Mouse (Mus musculus) ovary, postnatal 36 days (tissue): ENCODE data around the gene Klhl29.

Source experiments
- DNase-seq: peaks from one replicate; pipeline ENCODE4 v3.0.0; 2022; ENCODE audit warnings: low spot score, mixed read lengths

Klhl29 gene

DNA sequence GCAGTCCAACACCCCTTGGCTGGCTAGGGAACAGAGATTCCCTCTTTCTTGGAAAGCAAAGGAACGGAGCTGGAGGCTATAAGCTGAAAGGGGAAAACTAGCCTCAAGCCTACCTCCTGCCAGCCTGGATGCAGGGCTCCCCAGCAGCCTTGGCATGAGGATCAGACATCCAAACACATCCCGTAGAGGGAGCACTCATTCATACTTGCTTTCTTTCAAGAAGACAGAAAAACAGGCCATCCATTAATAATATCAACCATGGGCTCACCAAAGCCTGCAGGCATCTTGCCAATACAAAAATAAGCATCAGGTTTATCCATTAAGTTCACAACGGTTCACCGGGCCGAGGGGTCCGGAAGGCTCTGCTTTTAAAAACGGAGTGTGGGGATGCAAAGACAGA, 79.1 kb downstream of the Klhl29 start:
- no peak for DNase-seq

DNA sequence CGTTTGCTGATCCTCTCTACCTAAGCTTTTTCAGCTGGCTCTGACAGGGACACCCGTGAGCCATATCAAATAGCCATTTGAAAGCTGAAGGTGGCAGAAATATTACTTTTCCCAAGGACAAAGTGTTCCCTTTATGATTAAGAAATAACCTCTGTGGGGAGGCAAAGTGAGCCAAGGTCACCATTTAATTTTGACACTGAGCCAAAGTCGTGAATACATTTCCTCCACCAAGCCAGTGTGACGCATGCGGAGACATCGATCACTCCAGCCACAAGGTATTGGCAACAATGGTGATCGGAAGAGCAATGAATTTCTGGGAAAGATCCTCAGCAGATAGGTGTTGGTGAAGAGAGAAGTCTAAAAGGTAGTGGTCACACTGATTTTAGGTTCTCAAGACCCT, 83.2 kb downstream of the Klhl29 start:
- no peak for DNase-seq

DNA sequence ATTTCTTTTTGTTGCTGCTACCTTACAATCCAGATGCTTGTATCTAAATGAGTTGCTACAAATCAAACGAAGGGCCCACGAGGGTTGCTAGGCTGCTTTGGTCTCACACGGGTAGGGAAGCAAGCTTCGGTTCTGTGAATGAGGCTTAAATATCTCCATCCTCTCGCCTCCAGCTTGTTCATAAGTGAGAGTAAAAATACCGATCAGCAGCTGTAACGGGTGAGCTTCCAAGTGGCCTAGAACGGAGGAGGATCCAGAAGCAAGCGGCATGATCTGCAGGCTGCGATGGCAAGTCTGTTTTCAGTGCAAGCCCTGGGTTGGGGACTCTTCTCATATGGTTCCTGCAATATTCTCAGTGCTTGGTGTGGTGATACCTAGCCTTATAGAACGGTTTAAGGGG, 89.9 kb downstream of the Klhl29 start:
- DNase-seq = no peak

DNA sequence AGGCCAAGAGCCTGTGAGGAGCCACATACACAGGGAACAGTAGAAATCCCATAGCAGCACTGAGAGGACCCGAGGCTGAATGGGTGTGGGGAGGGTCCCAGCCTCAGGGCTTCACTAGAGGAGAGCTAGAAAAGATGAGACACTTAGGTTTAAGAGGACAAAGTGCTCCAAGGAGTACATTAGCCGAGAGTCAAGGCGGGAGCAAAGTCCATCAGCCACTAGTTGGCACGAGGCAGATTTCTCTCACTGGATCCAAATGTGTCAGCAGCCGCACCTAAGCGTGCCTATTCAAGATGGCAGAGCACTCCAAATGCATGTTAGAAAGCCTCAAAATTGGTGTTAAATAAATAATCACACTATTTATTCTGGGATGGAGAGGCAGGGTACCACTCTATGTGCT, 90.5 kb downstream of the Klhl29 start:
- no peak for DNase-seq

DNA sequence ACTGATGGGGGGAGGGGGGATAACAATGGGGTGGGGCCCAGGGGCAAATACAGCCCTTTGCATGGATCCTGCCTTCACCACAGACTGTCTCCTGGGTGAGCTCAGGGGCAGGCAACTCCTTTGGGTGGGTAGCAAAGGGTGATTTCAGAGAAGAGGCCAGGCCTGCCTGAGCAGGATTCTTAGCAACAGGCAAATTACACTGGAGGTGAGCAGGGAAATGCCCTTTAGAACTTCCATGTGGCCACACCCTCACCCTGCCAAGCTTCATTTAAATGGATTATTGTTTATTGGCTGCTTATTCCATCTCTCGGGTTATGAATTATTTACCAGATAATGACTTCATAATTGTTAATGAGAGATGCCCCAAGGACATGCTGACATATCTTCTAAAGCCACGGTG, 91.8 kb downstream of the Klhl29 start:
- DNase-seq = no peak

DNA sequence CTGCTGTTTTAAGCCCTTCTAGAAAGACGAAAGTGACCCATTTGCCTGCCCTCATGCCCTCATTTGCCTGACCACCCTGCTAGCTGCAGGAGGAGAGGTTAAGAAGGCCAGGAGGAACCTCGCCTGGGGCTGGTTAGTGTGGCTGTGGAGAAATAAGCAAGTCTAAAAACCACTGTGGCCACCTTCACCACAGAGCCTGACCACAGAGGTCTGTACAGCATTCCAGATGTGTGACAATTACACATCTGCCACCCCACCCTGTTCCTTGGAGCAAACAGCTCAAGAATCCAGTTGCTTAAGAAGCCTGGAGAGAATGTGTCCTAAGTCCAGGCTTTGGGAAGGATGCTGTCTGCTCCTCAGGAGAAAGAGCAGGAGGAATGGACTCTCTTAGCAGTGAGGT, 92.9 kb downstream of the Klhl29 start:
- DNase-seq = no peak

DNA sequence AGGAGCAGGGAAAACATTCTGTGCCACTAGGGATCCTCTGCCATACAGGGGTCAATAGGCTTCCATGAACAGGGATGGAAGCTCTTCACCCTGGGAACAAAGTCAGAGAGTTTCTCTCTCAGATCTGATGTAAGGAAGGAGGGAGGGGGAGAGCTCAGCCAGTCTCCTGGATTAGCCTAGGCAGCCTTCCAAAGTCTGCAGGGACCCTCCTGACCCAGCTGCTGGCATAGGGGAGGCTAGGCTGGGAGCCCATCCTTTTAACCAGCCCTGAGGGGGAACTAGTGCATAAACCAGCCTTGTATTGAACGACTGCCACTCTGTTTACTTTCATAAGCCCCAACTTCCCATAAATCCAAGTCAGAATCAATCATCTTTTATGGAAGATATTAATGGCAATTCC, 95.6 kb downstream of the Klhl29 start:
- DNase-seq = peak; percentile 11

DNA sequence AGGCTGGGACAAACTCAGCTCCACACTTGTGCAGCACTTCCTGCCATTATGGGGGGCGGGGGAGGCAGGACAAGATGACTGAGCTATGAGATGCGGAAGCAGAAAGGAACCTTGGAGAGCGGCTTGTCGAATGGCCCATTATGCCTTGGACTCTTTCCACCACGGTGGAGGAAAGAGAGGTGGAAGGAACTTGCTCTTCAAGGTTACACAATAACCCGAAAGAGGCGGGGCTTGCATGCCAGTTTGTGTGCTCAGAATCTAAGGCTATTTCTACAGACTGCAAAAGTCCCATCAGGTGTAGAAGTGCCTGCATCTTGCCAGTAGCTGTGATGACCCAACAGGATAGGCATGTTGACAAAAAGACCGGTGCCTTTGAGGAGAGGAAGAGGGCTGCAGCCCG, 98.5 kb downstream of the Klhl29 start:
- peak; percentile 19 for DNase-seq

DNA sequence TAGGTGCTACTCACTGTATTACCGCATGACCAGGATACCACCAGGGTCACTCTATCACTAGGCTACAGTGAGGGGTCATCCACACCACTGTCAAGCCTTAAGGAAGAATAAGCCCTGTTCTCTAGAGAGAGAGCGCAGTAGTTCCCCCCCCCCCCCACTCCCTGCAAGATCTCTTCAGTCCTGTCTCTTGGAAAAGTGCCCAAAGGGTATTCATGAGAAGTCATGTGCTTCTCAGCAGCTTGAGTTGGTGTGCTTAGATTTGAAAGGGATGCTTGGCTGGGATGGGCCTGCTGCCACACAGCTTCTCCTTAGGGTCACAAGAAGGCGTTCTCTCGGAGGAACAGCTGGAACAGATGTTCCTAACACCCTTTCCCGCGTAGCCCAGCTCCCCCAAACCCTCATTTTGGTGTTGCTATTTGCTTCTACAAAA, 100.0 kb downstream of the Klhl29 start:
- no peak for DNase-seq

DNA sequence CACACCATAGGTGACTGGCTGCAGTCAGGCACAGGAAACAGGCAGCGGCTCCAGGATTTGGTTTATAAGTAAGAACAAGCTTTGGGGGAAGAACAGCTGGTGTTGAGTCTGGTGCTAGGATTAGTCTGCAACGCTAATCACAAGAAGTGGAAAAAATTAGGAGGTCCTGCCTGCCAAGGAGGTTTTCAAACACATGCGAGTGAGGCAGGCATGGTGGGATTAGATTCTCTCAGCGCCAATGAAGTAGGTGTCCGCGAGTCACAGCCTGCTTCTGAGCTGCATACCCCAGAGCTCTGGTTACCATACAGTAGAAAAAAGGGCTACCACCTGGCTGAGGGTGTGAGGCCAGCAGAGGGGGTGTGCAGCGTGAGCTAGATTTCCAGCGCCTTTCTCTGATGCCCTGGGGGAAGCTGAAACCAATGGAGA, 101.0 kb downstream of the Klhl29 start:
- DNase-seq = no peak

DNA sequence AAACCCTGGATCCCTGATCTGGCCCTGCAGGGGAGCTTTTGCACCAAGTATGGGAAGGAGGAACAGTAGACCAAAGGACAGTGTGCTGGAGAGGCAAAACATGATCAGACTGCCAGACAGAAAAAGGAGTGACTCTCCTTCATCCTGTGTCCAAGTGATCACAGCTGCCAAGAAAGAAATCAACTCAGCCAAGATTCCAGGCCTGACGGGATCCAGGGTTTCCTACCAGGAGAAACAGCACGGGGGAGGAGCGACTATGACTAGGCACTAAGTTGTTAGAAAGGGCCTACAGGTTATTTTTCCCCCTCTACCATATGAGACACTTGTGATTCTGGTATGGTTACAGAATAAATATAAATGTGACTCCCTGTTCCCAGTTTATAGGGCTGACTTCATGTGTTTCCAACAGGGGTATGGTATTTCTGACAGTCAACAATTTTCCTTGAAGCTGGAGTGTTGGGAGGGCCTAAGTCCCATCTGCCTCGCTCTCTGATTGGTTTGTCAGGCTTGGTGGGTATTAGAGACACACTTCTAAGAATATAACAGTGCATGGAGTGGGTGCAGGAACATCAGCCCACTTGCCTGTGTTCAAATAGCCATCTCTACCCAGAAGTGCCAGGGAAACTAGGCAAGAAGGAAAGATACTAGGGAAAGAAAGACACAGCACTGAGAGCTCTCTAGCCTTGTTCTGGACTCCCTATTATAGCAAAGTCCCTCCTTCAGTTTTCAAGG, 102.0 kb downstream of the Klhl29 start:
- no peak for DNase-seq

DNA sequence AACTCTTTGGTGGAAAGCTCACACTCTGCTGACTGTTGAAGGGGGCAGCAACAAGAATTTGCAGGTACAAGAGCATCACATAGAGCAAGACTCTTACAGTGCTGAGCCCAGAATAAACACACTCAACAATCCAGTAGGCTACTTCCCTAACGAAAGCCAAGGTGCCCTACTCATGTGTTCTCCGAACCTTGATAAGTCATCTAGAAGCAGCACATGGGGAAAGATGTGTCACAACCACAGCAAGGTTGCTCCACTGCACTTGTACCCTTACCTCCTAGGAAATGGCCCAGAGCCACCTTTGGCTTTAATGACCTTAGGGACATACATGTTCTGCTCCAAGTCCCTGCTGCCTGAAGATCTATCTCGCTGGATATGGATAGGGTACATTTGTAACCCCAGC, 105.0 kb downstream of the Klhl29 start:
- DNase-seq = no peak

DNA sequence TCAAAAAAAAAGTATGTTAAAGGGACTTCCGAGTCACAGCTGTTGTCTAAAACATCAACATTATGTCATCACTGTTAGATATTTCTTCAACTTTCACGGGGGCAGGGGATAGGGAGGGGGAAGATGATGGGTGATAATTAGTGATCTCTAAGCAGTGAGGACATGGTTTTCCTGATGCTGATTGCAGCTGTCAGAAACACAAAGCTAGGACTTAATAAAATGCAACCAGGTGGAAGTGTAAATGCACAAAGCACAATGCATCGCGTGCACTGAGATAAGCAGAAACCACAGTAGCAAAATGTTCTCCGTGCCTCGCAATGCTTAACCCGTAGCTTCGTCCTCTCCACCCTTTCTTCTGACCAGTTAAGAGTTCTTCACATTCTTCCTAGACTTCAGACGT, 105.5 kb downstream of the Klhl29 start:
- DNase-seq = no peak

DNA sequence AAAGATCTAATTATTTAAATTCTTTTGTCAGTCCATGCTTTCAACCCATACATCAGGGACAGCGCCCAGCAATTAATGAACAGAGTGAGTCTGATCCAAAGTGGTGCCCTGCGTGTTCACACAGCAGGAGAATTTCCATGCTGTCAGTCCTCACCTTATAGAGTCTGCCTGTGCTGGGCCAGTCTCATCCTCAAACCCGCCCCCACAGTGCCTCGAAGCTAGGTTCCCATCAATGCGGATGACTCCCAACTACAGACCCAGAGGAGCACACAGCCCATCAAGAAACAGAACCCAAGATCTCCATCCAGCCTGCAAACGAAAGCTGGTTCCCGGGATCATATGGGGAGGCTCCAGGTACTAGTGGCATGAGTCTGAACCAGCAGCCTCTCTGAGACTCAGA, 106.4 kb downstream of the Klhl29 start:
- DNase-seq = no peak

DNA sequence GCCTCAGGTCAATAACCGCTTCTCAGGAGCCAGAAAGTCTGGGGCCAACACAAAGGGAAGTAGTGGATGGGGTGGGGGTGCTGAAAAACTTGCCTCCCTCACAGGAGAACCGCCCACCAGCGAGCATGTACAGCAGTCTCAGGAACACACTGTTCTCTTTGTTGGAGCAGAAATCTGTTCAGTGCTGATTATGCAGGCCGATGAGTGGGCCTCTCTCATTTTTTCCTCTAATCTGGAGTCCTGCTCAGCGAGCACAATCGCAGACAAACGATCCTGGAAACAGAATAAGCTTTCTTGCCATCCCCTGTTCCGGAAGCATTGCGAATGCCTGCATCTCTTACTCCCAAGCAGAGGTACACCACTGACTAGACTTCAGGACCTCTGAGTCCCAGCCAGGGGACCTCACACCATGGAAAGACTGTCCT, 107.3 kb downstream of the Klhl29 start:
- DNase-seq = no peak

DNA sequence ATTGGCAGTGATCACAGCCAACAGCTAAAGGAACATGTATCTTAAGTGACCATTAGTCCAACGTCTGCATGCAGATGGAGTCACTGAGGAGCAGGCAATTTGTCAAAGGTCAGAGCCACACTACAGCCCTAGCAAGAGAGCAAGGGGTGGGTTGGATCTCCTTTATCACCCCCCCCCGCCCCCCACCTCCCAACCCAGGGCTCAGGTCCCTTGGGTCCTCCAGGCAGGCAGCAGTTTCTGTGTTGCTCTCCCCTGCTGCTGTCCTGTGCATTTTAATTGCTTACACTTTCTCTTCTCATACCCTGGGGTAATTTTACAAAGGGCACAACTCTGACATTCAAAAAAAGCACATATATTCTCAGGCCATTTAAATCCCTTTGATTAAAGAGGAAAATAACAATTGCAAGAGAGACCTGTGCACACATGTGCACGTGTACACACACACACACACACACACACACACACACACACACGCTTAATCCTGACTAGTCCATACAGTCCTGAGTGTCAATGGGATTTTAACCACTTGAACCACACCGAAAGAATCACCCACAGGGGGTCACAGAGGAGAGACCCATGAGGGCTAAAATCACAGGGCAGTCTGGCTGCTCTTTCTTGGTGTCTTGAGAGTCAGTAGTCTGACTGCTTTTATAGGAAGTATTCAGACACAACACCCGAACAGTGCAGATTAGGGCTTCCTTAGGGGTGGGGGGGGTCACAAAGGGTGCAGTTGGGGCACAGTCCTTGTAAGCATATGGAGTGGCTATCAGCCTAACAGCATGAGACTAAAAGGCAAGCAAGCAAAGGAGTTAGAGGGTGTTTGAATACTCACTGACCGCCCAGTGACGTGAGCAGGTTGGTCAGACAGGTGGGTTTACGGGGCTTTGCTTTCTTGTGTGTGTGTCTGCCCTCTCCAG, 108.0 kb downstream of the Klhl29 start:
- no peak for DNase-seq

DNA sequence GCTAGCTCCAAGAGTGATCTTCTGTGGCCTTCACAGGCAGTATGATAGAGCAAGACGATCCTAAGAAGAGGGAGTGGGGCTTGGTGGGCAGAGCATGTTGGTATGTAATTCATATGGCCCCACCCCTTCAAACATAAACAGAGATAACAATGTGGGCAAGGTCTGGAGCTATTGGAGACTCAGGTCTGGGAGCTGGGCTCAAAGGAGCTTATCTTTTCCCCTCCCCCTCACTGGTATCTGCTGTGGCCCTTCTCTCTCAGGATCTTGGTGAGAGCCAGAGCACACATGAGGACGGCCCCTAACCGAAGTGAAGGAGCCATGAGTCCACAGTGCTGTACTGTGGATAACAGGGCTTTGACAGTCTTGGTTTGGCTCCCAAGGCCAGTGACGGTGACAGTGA, 108.7 kb downstream of the Klhl29 start:
- DNase-seq = no peak

DNA sequence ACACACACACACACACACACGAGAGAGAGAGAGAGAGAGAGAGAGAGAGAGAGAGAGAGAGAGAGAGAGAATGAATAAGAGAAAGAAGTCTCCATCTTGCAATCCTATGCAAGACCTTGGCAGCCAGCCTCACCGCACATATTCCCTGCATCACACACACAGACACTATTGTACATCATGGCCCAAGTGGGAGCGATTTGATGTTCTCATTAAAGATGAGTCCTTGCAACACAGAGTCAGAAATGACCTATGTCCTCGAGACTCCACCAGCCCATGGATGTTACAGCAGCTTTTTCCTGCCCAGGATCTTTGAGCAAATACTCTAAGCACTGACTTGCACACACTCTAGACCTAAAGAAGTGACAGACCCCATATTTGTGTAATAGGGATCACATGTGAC, 114.0 kb downstream of the Klhl29 start:
- no peak for DNase-seq

DNA sequence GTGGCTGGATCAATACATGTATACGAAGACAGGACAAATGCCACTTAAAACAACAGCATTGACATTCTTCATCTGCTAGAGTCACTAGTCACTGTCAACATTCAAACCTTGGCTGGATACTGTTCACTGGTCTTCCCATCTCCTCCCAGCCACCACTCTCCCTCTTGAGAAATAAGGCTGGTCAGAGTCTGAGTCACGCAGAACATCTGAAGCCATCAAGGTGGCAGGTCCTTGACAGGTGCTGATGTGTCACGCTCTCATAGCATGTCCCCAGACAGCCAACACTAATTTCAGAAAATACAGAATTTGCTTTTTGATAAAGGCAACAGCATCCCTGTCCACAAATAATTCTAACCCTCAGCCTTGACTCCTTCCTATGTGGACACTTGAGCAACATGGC, 116.7 kb downstream of the Klhl29 start:
- DNase-seq = no peak

DNA sequence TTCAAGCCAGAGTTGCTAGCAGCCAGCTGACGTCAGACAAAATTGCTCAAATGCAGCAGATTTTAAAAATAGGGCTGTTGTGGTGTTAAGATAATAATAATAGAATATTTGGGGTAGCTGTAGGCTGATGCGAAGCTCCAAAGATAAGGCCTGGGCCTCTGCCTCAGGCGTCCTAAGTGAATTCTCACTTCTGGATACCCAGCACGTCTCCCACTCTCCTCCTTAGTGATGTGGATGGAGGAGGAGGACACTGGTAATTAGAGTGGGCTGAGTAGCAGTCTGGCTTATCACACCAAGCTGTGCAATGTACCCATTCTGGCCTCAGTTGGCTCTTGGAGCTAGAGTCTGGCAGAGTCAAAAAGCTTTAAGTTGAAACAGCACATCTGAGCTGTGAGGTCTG, 118.3 kb downstream of the Klhl29 start:
- no peak for DNase-seq

DNA sequence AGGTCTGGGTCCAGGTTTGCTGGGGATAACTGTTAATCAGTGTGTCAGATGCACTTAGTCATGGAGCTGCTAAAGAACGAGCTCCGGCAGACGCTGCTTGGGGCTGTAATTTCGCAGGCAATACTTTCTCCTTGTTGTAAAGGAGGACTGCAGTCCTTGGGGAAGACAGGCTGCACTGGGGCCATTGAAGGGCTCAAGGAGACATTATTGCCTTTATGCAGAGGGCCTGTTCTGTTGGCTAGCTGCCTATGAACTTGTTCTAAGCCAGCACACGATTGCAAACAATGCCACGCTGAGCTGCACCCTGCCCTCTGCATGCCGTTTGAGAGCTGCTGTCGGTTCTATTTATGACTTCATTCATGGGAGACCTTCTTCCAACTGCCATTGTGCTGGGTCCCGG, 120.4 kb downstream of the Klhl29 start:
- DNase-seq = no peak

DNA sequence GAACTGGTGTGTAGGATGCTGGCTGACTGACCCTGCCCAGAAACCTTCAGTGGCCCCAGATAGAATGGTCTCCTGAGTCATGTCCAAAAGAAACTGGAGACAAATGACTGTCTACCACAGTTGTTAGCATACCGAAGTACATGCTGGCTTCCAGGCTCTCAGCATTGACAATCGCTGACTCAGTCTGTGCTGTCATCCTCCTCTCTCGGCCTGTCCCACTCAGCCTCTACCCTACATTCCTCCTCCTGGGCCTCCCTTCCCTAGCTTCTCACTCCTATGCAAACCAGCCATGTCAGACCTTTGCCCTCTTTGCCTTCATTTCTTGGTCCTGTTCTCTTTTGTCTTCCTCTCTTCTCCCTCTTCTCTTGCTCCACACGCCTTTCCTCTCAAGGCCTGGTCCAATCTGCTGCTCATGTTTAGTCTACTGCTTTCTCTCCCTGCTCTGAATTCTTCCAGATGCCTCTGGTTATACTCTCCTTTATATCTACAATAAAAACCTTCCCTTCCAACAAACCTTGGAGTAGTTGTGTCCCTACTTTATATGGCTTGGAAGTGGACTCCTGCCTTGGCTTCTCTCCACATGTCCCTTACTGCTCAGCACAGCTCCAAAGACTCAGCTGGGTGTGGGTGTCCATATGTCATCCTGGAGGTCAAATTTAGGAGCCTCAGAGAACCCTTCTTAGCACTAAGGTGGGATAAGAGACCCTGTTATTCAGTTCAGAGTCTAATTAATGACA, 121.1 kb downstream of the Klhl29 start:
- no peak for DNase-seq
